Mouse (Mus musculus) left cerebral cortex, postnatal 10 days (tissue): ENCODE measurements around the gene Rrp7a. TPM values are rescaled to one million over a fixed set of nuclear protein-coding genes. Genes with fewer than 3 reads are reported as not detected.
A peak's percentile ranks its signal among the peaks of the same experiment; 100 is the strongest.

Experiments used
- DNase-seq, 2 experiments: peaks; one replicate each; pipeline ENCODE4 v3.0.0; 2021 to 2022; ENCODE audit warnings: low spot score in 2 of 2, mixed read lengths in 1 of 2; ENCODE audit errors: extremely low spot score in 1 of 2
- intact Hi-C: fragments of 180-260 bp; cut with DNase I; formaldehyde crosslinking; loops from one replicate; pipeline ENCODE4 v1.15.1; 2025
- total RNA-seq, 2 experiments: library from RNA; stranded (reverse); gene quantifications; 2 replicates each; pipeline ENCODE4 v1.2.3; 2021

The Rrp7a gene
- total RNA-seq, 2 experiments from 2014 or later, result 122 to 128 TPM

- intact Hi-C loops, result no loop called here
- DNase-seq, result peak in 1 of 2 experiments; percentile 20
Observed at GRCm38 (mm10) chr15:83084022-83084640, 38.5 kb downstream of the Rrp7a start.

DNA sequence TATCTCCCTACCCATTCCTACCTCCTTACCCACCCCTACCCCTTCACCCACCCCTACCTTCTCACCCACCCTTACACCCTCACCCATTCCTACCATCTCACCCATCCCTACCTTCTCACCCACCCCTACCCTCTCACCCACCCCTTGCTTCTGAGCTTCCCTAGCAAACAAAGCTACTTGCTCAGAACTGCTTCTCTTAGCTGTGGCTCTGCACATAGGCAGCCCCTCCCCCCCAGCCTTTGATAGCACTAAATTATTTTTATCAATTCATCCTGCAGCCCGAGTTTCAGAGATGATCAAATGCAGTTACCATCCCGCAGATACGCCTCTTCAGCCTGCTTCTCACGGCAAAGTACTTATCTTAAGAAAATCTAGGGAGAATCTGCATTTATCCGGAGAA lies 39.1 kb downstream of the Rrp7a start:
- DNase-seq, result peak in 1 of 2 experiments; percentile 34
- intact Hi-C loops, result no loop called here

GRCm38 (mm10) chr15:83075607-83076525 lies 46.7 kb downstream of the Rrp7a start:
- intact Hi-C loops, result no loop called here
- DNase-seq, result no peak

GRCm38 (mm10) chr15:83074179-83074578 lies 48.4 kb downstream of the Rrp7a start:
- intact Hi-C loops, result no loop called here
- DNase-seq, result no peak

DNA sequence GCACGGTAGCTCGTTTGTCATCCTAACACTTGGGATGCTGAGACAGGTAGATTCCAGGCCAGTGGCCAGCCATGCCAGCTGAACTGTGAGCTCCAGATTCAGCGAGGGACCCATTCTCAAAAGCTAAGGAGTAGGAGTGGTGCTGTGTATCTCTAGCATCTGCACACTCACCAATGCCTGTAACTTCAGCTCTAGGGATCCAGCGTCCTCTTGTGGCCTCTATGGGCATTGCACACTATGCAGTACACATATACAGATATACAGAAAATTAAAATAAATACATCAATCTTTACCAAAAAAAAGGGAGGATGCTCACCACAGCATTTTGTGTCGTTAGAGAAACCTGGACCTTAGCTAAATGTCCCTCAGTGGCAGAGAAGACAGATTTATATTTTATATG lies 50.8 kb downstream of the Rrp7a start:
- intact Hi-C loops, result no loop called here

DNA sequence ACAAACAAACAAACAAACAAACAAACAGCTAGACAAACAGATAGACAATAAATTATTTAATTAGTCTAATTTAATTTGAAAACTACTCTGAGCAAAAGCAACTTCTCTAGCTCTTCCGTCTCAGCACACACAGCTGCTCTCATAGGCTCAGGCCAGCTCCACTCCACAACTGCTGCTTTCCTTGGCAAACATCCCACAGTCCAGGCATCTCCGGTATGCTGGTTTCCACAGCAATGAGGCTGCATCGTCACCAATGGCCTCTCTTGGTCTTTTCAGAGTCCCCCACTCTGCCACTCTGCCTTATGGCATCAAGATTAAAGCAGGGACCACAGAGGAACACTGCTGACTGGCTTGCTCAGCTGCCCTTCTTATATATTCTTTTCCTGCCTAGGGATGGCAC lies 51.7 kb downstream of the Rrp7a start:
- intact Hi-C loops, result no loop called here
- peak in 1 of 2 experiments; percentile 79 for DNase-seq

More for the DNA sequence above, 50.8 kb downstream of the Rrp7a start:
- DNase-seq, result no peak

DNA sequence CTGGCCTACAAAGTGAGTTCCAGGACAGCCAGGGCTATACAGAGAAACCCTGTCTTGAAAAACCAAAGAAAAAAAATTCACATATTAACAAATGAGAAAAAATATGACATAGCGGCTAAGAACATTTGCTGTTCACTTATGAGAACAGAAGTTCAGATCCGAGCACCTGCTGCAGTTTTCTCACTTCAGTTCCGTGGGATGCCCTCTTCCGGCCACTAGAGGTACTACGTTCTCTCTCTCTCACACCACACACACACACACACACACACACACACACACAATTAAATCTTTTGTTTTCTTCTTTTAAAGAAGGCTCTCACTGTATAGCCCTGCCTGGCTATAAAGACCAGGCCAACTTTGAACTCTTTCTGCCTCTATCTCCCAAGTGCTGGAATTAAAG lies 54.3 kb downstream of the Rrp7a start:
- intact Hi-C loops, result no loop called here

DNA sequence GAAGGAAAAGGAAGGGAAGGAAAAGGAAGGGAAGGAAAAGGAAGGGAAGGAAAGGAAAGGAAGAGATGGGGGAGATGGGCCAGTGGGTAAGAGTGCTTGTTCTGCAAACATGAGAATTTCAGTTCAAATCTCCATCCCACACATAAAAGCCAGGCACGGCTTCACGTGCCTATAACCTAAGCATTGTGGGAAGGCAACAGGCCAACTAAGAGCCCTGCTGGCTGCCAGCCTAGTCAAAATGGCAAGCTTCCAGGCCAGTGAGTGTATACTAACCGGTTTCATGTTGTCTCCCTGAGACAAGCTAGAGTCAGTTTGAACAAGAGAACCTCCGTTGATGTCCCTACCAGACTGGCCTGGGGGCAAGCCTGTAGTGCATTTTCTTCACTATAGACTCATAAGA lies 57.1 kb downstream of the Rrp7a start:
- intact Hi-C loops, result no loop called here
- DNase-seq, result peak in 1 of 2 experiments; percentile 45

More for the DNA sequence above, 54.3 kb downstream of the Rrp7a start:
- no peak for DNase-seq

Other genes starting within 250 kb of the Rrp7a start
- 100 to 1,000 TPM; 123 to 128 TPM for gene Tcf20, start 134.9 kb downstream of the Rrp7a start, total RNA-seq
- 1 to 10 TPM; 2.6 to 2.7 TPM for gene Nfam1, start 89.5 kb downstream of the Rrp7a start, total RNA-seq
- 10 to 100 TPM in 1 of 2 experiments, 1 to 10 TPM in 1; 6.6 to 10.2 TPM for gene Serhl, start 33.3 kb downstream of the Rrp7a start, total RNA-seq
- gene Poldip3, start 26.6 kb upstream of the Rrp7a start, total RNA-seq, result 10 to 100 TPM; 85.9 to 86.5 TPM
- gene Cyb5r3, start 49.8 kb upstream of the Rrp7a start, total RNA-seq, result 10 to 100 TPM; 91.1 to 94.6 TPM
- 1 to 10 TPM; 3.0 TPM for gene A4galt, start 129.0 kb upstream of the Rrp7a start, total RNA-seq
- gene Arfgap3, start 227.4 kb upstream of the Rrp7a start, total RNA-seq, result 10 to 100 TPM; 20.1 to 23.4 TPM